Mouse (Mus musculus): Measurements from ENCODE around the gene Itga10.

GRCm38 (mm10) chr3:96606618-96607017, 38.8 kb upstream of the Itga10 start:
- no peak for TF ChIP-seq CTCF (IDR thresholded peaks at IDR 0.05)
- no peak for TF ChIP-seq EP300 (IDR thresholded peaks at IDR 0.05)
